Mouse (Mus musculus) midbrain, postnatal 0 days (tissue): ENCODE measurements around the gene Trim60. TPM values are rescaled to one million over a fixed set of nuclear protein-coding genes. Genes with fewer than 3 reads are reported as not detected.

Experiments
- ATAC-seq: fragments of 200-750 bp; cut with Nextera tagmentation; 2 replicates; pipeline ENCODE4 v1.8.0; 2017; ENCODE audit warnings: moderate number of reproducible peaks, mild to moderate bottlenecking, moderate TSS enrichment, moderate library complexity; ENCODE audit not compliant: low FRiP score
- DNase-seq: peaks from one replicate; pipeline ENCODE4 v3.0.0-alpha.2; 2015; ENCODE audit warnings: low spot score
- H3K27ac ChIP-seq: fragments of 300-500 bp; sonication (generic); 2 replicates; pipeline ENCODE4 v1.5.1; 2014; ENCODE audit warnings: low read depth, mild to moderate bottlenecking, low read length, mixed read lengths
- H3K27me3 ChIP-seq: fragments of 300-500 bp; sonication (generic); 2 replicates; pipeline ENCODE4 v1.6.1; 2014; ENCODE audit warnings: low read length, control low read depth, mixed read lengths; ENCODE audit not compliant: insufficient read depth
- H3K36me3 ChIP-seq: fragments of 300-500 bp; sonication (generic); 2 replicates; pipeline ENCODE4 v1.6.1; 2014; ENCODE audit warnings: low read length, control low read depth, mixed read lengths; ENCODE audit not compliant: insufficient read depth
- H3K4me1 ChIP-seq: fragments of 300-500 bp; sonication (generic); 2 replicates; pipeline ENCODE4 v1.6.1; 2014; ENCODE audit warnings: mild to moderate bottlenecking, control low read depth, antibody characterized with exemption, low read length, mixed read lengths; ENCODE audit not compliant: insufficient read depth
- H3K4me2 ChIP-seq: fragments of 300-500 bp; sonication (generic); 2 replicates; pipeline ENCODE4 v1.6.1; 2014; ENCODE audit warnings: low read depth, mild to moderate bottlenecking, low read length, mixed read lengths; ENCODE audit not compliant: poor library complexity, severe bottlenecking
- H3K4me3 ChIP-seq: fragments of 300-500 bp; sonication (generic); 2 replicates; pipeline ENCODE4 v1.5.1; 2014; ENCODE audit warnings: low read depth, mild to moderate bottlenecking, low read length, moderate library complexity
- H3K9ac ChIP-seq: fragments of 300-500 bp; sonication (generic); replicated peaks from 2 replicates; pipeline ENCODE4 v1.6.1; 2014; ENCODE audit warnings: mild to moderate bottlenecking, low read length, moderate library complexity, mixed read lengths; ENCODE audit not compliant: poor library complexity, severe bottlenecking
- H3K9me3 ChIP-seq: fragments of 300-500 bp; sonication (generic); 2 replicates; pipeline ENCODE4 v1.6.1; 2016; ENCODE audit warnings: low read length, control low read depth
- CTCF ChIP-seq: IDR thresholded peaks from 2 replicates; pipeline ENCODE4 v1.5.1; 2016; ENCODE audit warnings: antibody characterized with exemption, mild to moderate bottlenecking
- WGBS: fragments of 180-500 bp; shearing (Covaris S2); extraction: QIAGEN DNeasy Blood & Tissue Kit; methylation state at CpG from one replicate; pipeline ENCODE4 v1.1.7; 2014; 5-methylcytosine and 5-hydroxymethylcytosine counted together
- polyA plus RNA-seq: library from polyadenylated mRNA; unstranded; fragments of >200 nt; fragmentation: Nextera tagmentation; extraction: Ambion mirVana; gene quantifications from 2 replicates; pipeline ENCODE4 v1.2.1, GENCODE M21; 2015
- total RNA-seq: library from RNA; depleted of rRNA; stranded (reverse); fragments of >200 nt; gene quantifications from 2 replicates; pipeline ENCODE4 v1.2.3, GENCODE M21; 2014; rRNA removed

The Trim60 gene
- total and polyA plus RNA-seq, 2 experiments from 2014 or later: not detected

DNA sequence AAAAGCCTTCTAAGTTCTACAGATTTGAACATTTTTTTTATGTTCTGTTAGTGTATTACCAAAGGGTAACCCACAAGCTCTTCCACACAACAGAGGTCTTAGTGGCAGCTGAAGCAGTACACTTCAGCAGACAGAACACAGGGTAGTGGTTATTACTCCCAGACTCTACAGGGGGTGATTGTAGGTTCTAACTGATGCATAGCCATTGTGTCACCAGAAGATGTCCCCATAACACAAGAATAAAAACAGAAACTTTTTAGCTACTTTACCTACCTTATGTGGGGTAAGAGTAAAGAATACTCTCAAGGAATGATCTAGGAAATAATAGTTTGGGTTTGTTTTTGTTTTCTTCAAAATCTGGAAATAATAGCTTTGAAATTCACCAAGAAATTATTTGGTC is 55.5 kb downstream of the Trim60 start:
- Histone ChIP-seq H3K9me3 (no peaks in the 10 kb centered on the region), H3K4me2 (no peak overlapping the region), H3K4me3 (no peak overlapping the region), H3K27me3 (no peaks in the 10 kb centered on the region), H3K9ac (no peak overlapping the region), H3K36me3 (peaks cover 21% of the 10 kb centered on the region), H3K4me1 (no peaks in the 10 kb centered on the region), H3K27ac (no peak overlapping the region)
- DNase-seq (peak; percentile 39), ATAC-seq (peak; percentile 39; the same call in 1 of the 2 replicates)
- TF ChIP-seq CTCF: peak; percentile 65

DNA sequence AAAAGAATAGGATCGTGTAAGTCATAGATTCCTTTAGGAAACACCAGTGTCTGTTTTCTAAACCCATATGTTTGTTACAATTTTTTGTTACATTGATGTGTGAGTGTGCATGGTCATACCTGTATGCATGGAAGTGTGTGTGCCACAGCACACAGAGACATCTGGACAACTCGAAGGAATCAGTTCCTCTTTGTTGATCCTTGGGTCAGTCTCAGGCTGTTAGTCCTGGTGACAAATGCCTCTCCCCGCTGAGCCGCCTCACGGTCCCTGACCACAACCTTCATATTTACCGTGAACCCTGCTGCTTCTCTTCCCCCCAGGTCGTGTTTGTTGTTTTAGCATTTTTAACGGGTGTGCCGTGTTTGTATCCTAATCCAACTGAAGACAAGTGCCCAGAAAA is 59.4 kb downstream of the Trim60 start:
- 88% methylated on average over 9 of the region's 9 CpGs for WGBS
- Histone ChIP-seq H3K4me1 (no peaks in the 10 kb centered on the region), H3K4me3 (no peak overlapping the region), H3K9ac (no peak overlapping the region), H3K4me2 (no peak overlapping the region), H3K27me3 (no peaks in the 10 kb centered on the region), H3K27ac (no peak overlapping the region), H3K9me3 (no peaks in the 10 kb centered on the region), H3K36me3 (peaks cover 17% of the 10 kb centered on the region)
- ATAC-seq (no peak), DNase-seq (no peak)
- no peak for TF ChIP-seq CTCF

DNA sequence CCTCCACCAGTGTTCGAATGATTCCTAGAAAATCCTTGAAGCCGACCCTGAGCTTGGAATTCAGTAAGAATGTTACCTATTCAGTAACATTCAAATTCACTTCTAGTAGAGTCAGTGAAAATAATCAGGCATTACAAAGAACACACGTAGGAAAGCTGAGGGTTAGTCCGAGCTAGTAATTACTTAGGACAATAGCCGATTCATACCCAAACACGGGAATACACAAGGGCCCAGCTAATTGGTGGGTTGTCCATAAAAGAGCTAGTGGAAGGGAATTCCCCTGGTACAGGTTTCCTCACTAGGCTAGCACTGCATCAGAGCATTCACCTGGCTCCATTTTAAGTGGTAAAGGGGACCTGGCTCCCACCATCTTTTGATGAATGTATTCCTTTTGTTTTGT is 66.3 kb downstream of the Trim60 start:
- ATAC-seq (no peak), DNase-seq (no peak)
- TF ChIP-seq CTCF: no peak
- H3K4me1 ChIP-seq: no peaks in the 10 kb centered on the region; the same call in 1 of the 2 replicates
- no peaks in the 10 kb centered on the region for H3K27me3 ChIP-seq
- no peak overlapping the region for H3K4me2 ChIP-seq
- H3K9ac ChIP-seq: no peak overlapping the region
- 0 out of 2 replicates have a peak, but pooled peaks cover 6% of the 10 kb centered on the region for H3K36me3 ChIP-seq
- no peak overlapping the region for H3K4me3 ChIP-seq
- no peaks in the 10 kb centered on the region for H3K9me3 ChIP-seq
- H3K27ac ChIP-seq: no peak overlapping the region
- 88% methylated on average over 6 of the region's 6 CpGs for WGBS

Other genes with a start within 250 kb of the Trim60 start
- gene Klhl2, start 168.6 kb downstream of the Trim60 start, total RNA-seq: 44.8 and 46.2 TPM in 2 replicates
- gene Klhl2, start 168.6 kb downstream of the Trim60 start, polyA plus RNA-seq: 30.2 and 31.4 TPM in 2 replicates
- gene Tmem192, start 71.4 kb downstream of the Trim60 start, total RNA-seq: 9.9 and 20.2 TPM in 2 replicates
- gene Tmem192, start 71.4 kb downstream of the Trim60 start, polyA plus RNA-seq: 39.9 and 41.2 TPM in 2 replicates
- gene Trim75, start 30.8 kb downstream of the Trim60 start, total RNA-seq: not detected in 2 replicates
- 0.05 and 0.16 TPM in 2 replicates for gene Trim75, start 30.8 kb downstream of the Trim60 start, polyA plus RNA-seq
- gene Trim61, start 61 bp downstream of the Trim60 start, total RNA-seq: not detected in 2 replicates
- 0.15 TPM in 1 of 2 replicates, not detected in the other for gene Trim61, start 61 bp downstream of the Trim60 start, polyA plus RNA-seq
- not detected in 2 replicates for gene Apela, start 18.8 kb upstream of the Trim60 start, total RNA-seq
- gene Apela, start 18.8 kb upstream of the Trim60 start, polyA plus RNA-seq: 0.54 and 0.64 TPM in 2 replicates
- gene Gm10663, start 56.4 kb upstream of the Trim60 start, total RNA-seq: not detected in 2 replicates
- not detected in 2 replicates for gene Gm10663, start 56.4 kb upstream of the Trim60 start, polyA plus RNA-seq
- gene BC030870, start 111.0 kb upstream of the Trim60 start, total RNA-seq: not detected in 2 replicates
- gene BC030870, start 111.0 kb upstream of the Trim60 start, polyA plus RNA-seq: 0.10 and 0.15 TPM in 2 replicates